ENCODE assay signal across 10 mouse cellular contexts in the genomic region with DNA sequence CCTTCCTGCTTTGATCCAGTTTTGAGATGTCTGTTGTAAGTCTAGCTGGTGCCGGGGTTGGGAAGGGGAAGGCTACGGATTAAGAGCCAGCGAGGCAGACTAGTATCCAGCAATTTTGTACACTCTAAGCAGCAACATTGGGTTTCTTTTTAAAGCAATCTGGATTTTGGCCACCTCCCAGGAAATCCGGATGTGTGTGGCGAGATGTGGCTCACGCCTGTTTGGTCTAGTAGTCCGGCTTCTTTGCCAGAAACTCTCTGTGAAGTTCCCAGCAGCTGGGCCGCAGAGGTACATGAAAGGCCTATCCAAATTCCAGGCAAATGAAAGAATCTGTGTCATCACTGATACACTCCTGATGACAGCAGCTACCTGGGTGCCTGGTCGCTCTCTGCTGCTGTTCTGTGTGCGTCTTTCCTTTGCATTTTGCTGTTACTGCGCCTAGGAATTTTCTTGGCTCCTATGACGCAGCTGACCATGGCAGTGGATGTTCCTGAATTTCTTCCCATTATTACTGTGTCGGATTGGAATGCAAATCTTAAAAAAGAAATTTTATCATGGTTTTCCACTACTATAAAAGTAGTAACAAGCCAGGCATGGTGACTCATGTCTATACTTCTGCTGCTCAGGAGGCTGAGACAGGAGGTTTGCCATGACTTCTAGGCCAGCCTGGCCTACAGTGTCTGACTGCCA. TPM values are rescaled to one million over a fixed set of nuclear protein-coding genes. Genes with fewer than 3 reads are reported as not detected.
DNase-seq lines count a peak whose midpoint lies in the region; ATAC-seq and TF ChIP-seq lines count a peak whose summit lies in the region.
"Had no signal": no experiment of that assay in that cellular context is flagged by ENCODE, and none has a peak within 500 bp of the region (broad histone marks: within the 10 kb centered on the region; RNA-seq: fewer than 3 reads in every experiment).

No protein-coding gene starts in this region.

- H3K9ac ChIP-seq in heart, embryonic 11.5 days (ENCODE audit: low read depth, low read length) = no peak overlapping the region
- H3K9ac ChIP-seq in forebrain, embryonic 11.5 days (ENCODE audit: low read length) = no peak overlapping the region
- H3K9ac ChIP-seq: hindbrain, embryonic 13.5 days had no signal

- no peaks in the 10 kb centered on the region for H3K9me3 ChIP-seq in heart, embryonic 11.5 days (replicated peaks; ENCODE audit: control insufficient read depth, low read length)
- H3K9me3 ChIP-seq in forebrain, embryonic 11.5 days (ENCODE audit: control insufficient read depth, low read length) = no peaks in the 10 kb centered on the region
- H3K9me3 ChIP-seq: hindbrain, embryonic 13.5 days had no signal

- H3K4me1 ChIP-seq in heart, embryonic 11.5 days (ENCODE audit: control insufficient read depth, insufficient read depth, low read length) = peaks cover 40% of the 10 kb centered on the region
- H3K4me1 ChIP-seq in forebrain, embryonic 11.5 days (replicated peaks; ENCODE audit: control insufficient read depth, insufficient read depth, low read length) = peaks cover 11% of the 10 kb centered on the region
- peaks cover 38% of the 10 kb centered on the region for H3K4me1 ChIP-seq in cerebellum, adult 2 months (ENCODE audit: control insufficient read depth, insufficient read depth, low read length)

- no peak for TF ChIP-seq CTCF in C2C12 (IDR thresholded peaks at IDR 0.05; ENCODE audit: control insufficient read depth, insufficient read depth, insufficient read length)
- TF ChIP-seq CTCF in cerebellum, adult 2 months (IDR thresholded peaks at IDR 0.05; ENCODE audit: borderline replicate concordance, insufficient read depth, low read depth, low read length) = no peak

- intact Hi-C loops in left cerebral cortex, postnatal 36 days (cut with DNase I) = no loop called here

- H3K27ac ChIP-seq in heart, embryonic 11.5 days (ENCODE audit: low read depth, low read length) = no peak overlapping the region
- no peak overlapping the region for H3K27ac ChIP-seq in forebrain, embryonic 11.5 days (ENCODE audit: low read depth, low read length)
- no peak overlapping the region for H3K27ac ChIP-seq in cerebellum, adult 2 months (ENCODE audit: insufficient read depth, low read length)
- H3K27ac ChIP-seq: hindbrain, embryonic 13.5 days had no signal

- H3K4me3 ChIP-seq in heart, embryonic 11.5 days (ENCODE audit: low read depth, low read length) = no peak overlapping the region
- H3K4me3 ChIP-seq in C2C12 (ENCODE audit: insufficient read depth, poor library complexity, severe bottlenecking) = no peak overlapping the region
- H3K4me3 ChIP-seq in forebrain, embryonic 11.5 days (ENCODE audit: low read depth, low read length) = no peak overlapping the region
- H3K4me3 ChIP-seq in cerebellum, adult 2 months (replicated peaks; ENCODE audit: insufficient read depth, low read depth, low read length) = no peak overlapping the region
- H3K4me3 ChIP-seq: hindbrain, embryonic 13.5 days had no signal

- no peaks in the 10 kb centered on the region for H3K36me3 ChIP-seq in heart, embryonic 11.5 days (ENCODE audit: control insufficient read depth, insufficient read depth, low read length)
- H3K36me3 ChIP-seq in C2C12 (ENCODE audit: control insufficient read depth, insufficient read depth) = peaks cover 12% of the 10 kb centered on the region
- no peaks in the 10 kb centered on the region for H3K36me3 ChIP-seq in forebrain, embryonic 11.5 days (ENCODE audit: control insufficient read depth, insufficient read depth, low read length)
- H3K36me3 ChIP-seq: hindbrain, embryonic 13.5 days had no signal

- H3K79me3 ChIP-seq in C2C12 (ENCODE audit: low read depth) = peaks cover 59% of the 10 kb centered on the region

- WGBS in heart, embryonic 11.5 days (ENCODE audit: insufficient replicate concordance) = 78% methylated on average over 13 of the region's 13 CpGs
- WGBS in forebrain, embryonic 11.5 days = 92% methylated on average over 13 of the region's 13 CpGs
- WGBS in cerebellum, adult 2 months = 72% methylated on average over 13 of the region's 13 CpGs

- no peak overlapping the region for H3K4me2 ChIP-seq in heart, embryonic 11.5 days
- no peak overlapping the region for H3K4me2 ChIP-seq in forebrain, embryonic 11.5 days (ENCODE audit: low read depth, low read length, severe bottlenecking)
- H3K4me2 ChIP-seq: hindbrain, embryonic 13.5 days had no signal

- peak overlapping the region; percentile 38 for H3ac ChIP-seq in C2C12 (ENCODE audit: control insufficient read depth, insufficient read length, low read depth)

- TF ChIP-seq POLR2A in cerebellum, adult 2 months (IDR thresholded peaks at IDR 0.05; ENCODE audit: borderline replicate concordance, insufficient read depth, low read length) = no peak

- peak; percentile 88 to 91 for DNase-seq in heart, adult 18-20 months
- DNase-seq in gastrocnemius, postnatal 4 days (ENCODE audit: low spot score in 2 of 2) = peak; percentile 35 to 70
- DNase-seq in left cerebral cortex, postnatal 36 days (ENCODE audit: low spot score in 2 of 2) = peak; percentile 30 to 39
- no peak for DNase-seq in retina, embryonic 14.5 days (ENCODE audit: low spot score)
- DNase-seq in forebrain, embryonic 11.5 days (ENCODE audit: low spot score) = no peak
- DNase-seq in cerebellum, adult 2 months = no peak
- DNase-seq: cerebellum, adult 9-10 months had no signal

- H3K27me3 ChIP-seq in heart, embryonic 11.5 days (ENCODE audit: control insufficient read depth, insufficient read depth, low read length) = no peaks in the 10 kb centered on the region
- no peaks in the 10 kb centered on the region for H3K27me3 ChIP-seq in C2C12 (ENCODE audit: control insufficient read depth, insufficient read depth, insufficient read length)
- H3K27me3 ChIP-seq in forebrain, embryonic 11.5 days (ENCODE audit: control insufficient read depth, insufficient read depth, low read length) = no peaks in the 10 kb centered on the region
- no peaks in the 10 kb centered on the region for H3K27me3 ChIP-seq in cerebellum, adult 2 months (ENCODE audit: control insufficient read depth, insufficient read depth, low read length)
- H3K27me3 ChIP-seq: hindbrain, embryonic 13.5 days had no signal

- ATAC-seq in heart, embryonic 11.5 days (replicated peaks; ENCODE audit: insufficient number of reproducible peaks, low FRiP score, low TSS enrichment) = no peak
- ATAC-seq in forebrain, embryonic 11.5 days (replicated peaks; ENCODE audit: low FRiP score) = no peak

- H3K79me2 ChIP-seq in C2C12 (ENCODE audit: control insufficient read depth, insufficient read depth) = peaks cover 90% of the 10 kb centered on the region

TF ChIP-seq in C2C12, 6 proteins besides CTCF, POLR2A, EP300 and RAD21:
- TF ChIP-seq MYOG (IDR thresholded peaks at IDR 0.05; ENCODE audit: control insufficient read depth, extremely low read depth, insufficient read length) = no peak
- TF ChIP-seq USF1 (IDR thresholded peaks at IDR 0.05; ENCODE audit: low read depth) = no peak
- peak; percentile 16 for TF ChIP-seq MYOD1 (IDR thresholded peaks at IDR 0.05; ENCODE audit: control insufficient read depth, insufficient read length, low read depth)
- peak; percentile 5 for TF ChIP-seq FOSL1 (IDR thresholded peaks at IDR 0.05; ENCODE audit: insufficient read depth, low read length, poor library complexity, severe bottlenecking)

RNA-seq across cellular contexts. Expression of a gene that starts 38.7 kb away (rescaled TPM):
- total RNA-seq in heart, adult 18-20 months (2021) = 10 to 100 TPM; 18.7 to 20.6 TPM
- 22.1 and 22.9 TPM in 2 replicates for polyA plus RNA-seq in heart, embryonic 11.5 days (2014; fragmentation: Nextera tagmentation; extraction: Ambion mirVana)
- polyA plus RNA-seq in C2C12 (2012; fragmentation: generic; extraction: Trizol) = 114 TPM
- total RNA-seq in gastrocnemius, postnatal 4 days (2021) = 10 to 100 TPM; 21.7 to 23.0 TPM
- total RNA-seq in left cerebral cortex, postnatal 36 days (2021) = 10 to 100 TPM; 82.6 to 94.5 TPM
- 41.9 and 45.7 TPM in 2 replicates for polyA plus RNA-seq in forebrain, embryonic 11.5 days (2014; fragmentation: Nextera tagmentation; extraction: Ambion mirVana)
- 544 TPM in 2 replicates for polyA plus RNA-seq in cerebellum, adult 2 months (2012; rRNA removed)

Comparison
In these comparisons a context has a peak if more than half of its experiments do, and no peak if none do; other contexts are left out.
1. DNase-seq: peak in heart, adult 18-20 months (2 of 2), gastrocnemius, postnatal 4 days (2 of 2) and left cerebral cortex, postnatal 36 days (2 of 2); none in retina, embryonic 14.5 days (single experiment), forebrain, embryonic 11.5 days (single experiment) and cerebellum, adult 2 months (0 of 2).